ENCODE assay signal across 8 mouse cellular contexts in the genomic region with DNA sequence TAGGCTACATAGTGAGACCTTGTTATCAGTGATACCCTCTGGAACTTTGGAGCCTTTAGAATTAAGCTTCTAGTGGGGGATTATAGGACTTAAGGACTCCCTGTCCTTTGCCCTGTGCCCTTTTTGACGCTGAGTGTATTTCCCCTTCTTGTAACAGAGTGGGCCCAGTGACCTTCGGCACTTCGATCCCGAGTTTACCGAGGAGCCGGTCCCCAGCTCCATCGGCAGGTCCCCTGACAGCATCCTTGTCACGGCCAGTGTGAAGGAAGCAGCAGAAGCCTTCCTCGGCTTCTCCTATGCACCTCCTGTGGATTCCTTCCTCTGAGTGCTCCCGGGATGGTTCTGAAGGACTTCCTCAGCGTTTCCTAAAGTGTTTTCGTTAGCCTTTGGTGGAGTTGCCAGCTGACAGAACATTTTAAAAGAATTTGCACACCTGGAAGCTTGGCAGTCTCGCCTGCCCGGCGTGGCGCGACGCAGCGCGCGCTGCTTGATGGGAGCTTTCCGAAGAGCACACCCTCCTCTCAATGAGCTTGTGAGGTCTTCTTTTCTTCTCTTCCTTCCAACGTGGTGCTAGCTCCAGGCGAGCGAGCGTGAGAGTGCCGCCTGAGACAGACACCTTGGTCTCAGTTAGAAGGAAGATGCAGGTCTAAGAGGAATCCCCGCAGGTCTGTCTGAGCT.
DNase-seq lines count a peak whose midpoint lies in the region; ATAC-seq lines count a peak whose summit lies in the region.
"Had no signal": no experiment of that assay in that cellular context is flagged by ENCODE, and none has a peak within 500 bp of the region (broad histone marks: within the 10 kb centered on the region; RNA-seq: fewer than 3 reads in every experiment).

No protein-coding gene starts in this region.

- 0 out of 2 replicates have a peak, but pooled peaks cover 7% of the 10 kb centered on the region for H3K36me3 ChIP-seq in lung, embryonic 15.5 days
- peaks cover 27% of the 10 kb centered on the region for H3K36me3 ChIP-seq in embryonic facial prominence, embryonic 14.5 days (ENCODE audit: control insufficient read depth, insufficient read depth, low read length)
- H3K36me3 ChIP-seq in kidney, embryonic 14.5 days (ENCODE audit: control insufficient read depth, insufficient read depth, low read length) = peaks cover 13% of the 10 kb centered on the region; the same call in 1 of the 2 replicates
- H3K36me3 ChIP-seq in neural tube, embryonic 15.5 days = peaks cover 27% of the 10 kb centered on the region

- H3K4me2 ChIP-seq in lung, embryonic 15.5 days = peak overlapping the region; percentile 33
- peak overlapping the region; percentile 68 for H3K4me2 ChIP-seq in embryonic facial prominence, embryonic 14.5 days (ENCODE audit: low read depth, low read length)
- H3K4me2 ChIP-seq in kidney, embryonic 14.5 days (replicated peaks; ENCODE audit: low read depth, low read length) = peak overlapping the region; percentile 19; the same call in 1 of the 2 replicates
- H3K4me2 ChIP-seq in neural tube, embryonic 15.5 days = peak overlapping the region; percentile 24

- 71% methylated on average over 28 of the region's 28 CpGs for WGBS in lung, embryonic 15.5 days
- 80% methylated on average over 28 of the region's 28 CpGs for WGBS in embryonic facial prominence, embryonic 14.5 days
- 86% methylated on average over 28 of the region's 28 CpGs for WGBS in kidney, embryonic 14.5 days
- 87% methylated on average over 28 of the region's 28 CpGs for WGBS in neural tube, embryonic 15.5 days

- peak overlapping the region; percentile 22 for H3K4me3 ChIP-seq in lung, embryonic 15.5 days
- peak overlapping the region; percentile 7; the same call in 1 of the 2 replicates for H3K4me3 ChIP-seq in embryonic facial prominence, embryonic 14.5 days (ENCODE audit: low read depth, low read length)
- peak overlapping the region; percentile 0; the same call in 1 of the 2 replicates for H3K4me3 ChIP-seq in kidney, embryonic 14.5 days (ENCODE audit: low read length)
- 0 out of 2 replicates have a peak overlapping the region, but pooled peaks have one; percentile 2 for H3K4me3 ChIP-seq in neural tube, embryonic 15.5 days (replicated peaks)

- no peak overlapping the region for H3K27ac ChIP-seq in lung, embryonic 15.5 days
- H3K27ac ChIP-seq in embryonic facial prominence, embryonic 14.5 days (replicated peaks; ENCODE audit: low read depth, low read length) = no peak overlapping the region
- H3K27ac ChIP-seq in kidney, embryonic 14.5 days (ENCODE audit: low read depth, low read length) = no peak overlapping the region
- H3K27ac ChIP-seq in neural tube, embryonic 15.5 days (replicated peaks) = no peak overlapping the region

- no peak overlapping the region for H3K9ac ChIP-seq in lung, embryonic 15.5 days
- H3K9ac ChIP-seq in embryonic facial prominence, embryonic 14.5 days (ENCODE audit: low read depth, low read length) = no peak overlapping the region
- H3K9ac ChIP-seq in kidney, embryonic 14.5 days (ENCODE audit: low read depth, low read length) = peak overlapping the region; percentile 31; the same call in 1 of the 2 replicates
- H3K9ac ChIP-seq in neural tube, embryonic 15.5 days (replicated peaks) = no peak overlapping the region

- DNase-seq in lung, adult 18-20 months = no peak
- DNase-seq in embryonic facial prominence, embryonic 14.5 days (ENCODE audit: low spot score) = no peak
- DNase-seq in thymus, postnatal 0 days (ENCODE audit: low spot score) = no peak

- ATAC-seq in lung, embryonic 15.5 days (ENCODE audit: borderline replicate concordance, extremely low read depth, low FRiP score, low TSS enrichment) = no peak
- no peak for ATAC-seq in embryonic facial prominence, embryonic 14.5 days (ENCODE audit: low read depth)
- no peak for ATAC-seq in kidney, embryonic 14.5 days (ENCODE audit: low FRiP score, low TSS enrichment)
- ATAC-seq in neural tube, embryonic 15.5 days (ENCODE audit: low FRiP score) = no peak
- no peak for ATAC-seq in CD4-positive, CD25-positive, alpha-beta regulatory T cell, adult 4 months
- ATAC-seq: inflammation-experienced regulatory T-cells, adult 6 months had no signal

- no peaks in the 10 kb centered on the region for H3K27me3 ChIP-seq in lung, embryonic 15.5 days
- H3K27me3 ChIP-seq in embryonic facial prominence, embryonic 14.5 days (replicated peaks; ENCODE audit: control insufficient read depth, insufficient read depth, low read length) = no peaks in the 10 kb centered on the region
- H3K27me3 ChIP-seq in kidney, embryonic 14.5 days (ENCODE audit: control insufficient read depth, insufficient read depth, low read length) = no peaks in the 10 kb centered on the region
- no peaks in the 10 kb centered on the region for H3K27me3 ChIP-seq in neural tube, embryonic 15.5 days (replicated peaks)

- H3K4me1 ChIP-seq in lung, embryonic 15.5 days = no peaks in the 10 kb centered on the region
- H3K4me1 ChIP-seq in embryonic facial prominence, embryonic 14.5 days (ENCODE audit: control insufficient read depth, insufficient read depth, low read length) = 0 out of 2 replicates have a peak, but pooled peaks cover 3% of the 10 kb centered on the region
- no peaks in the 10 kb centered on the region for H3K4me1 ChIP-seq in kidney, embryonic 14.5 days (ENCODE audit: control insufficient read depth, insufficient read depth, low read length)
- peaks cover 14% of the 10 kb centered on the region; the same call in 1 of the 2 replicates for H3K4me1 ChIP-seq in neural tube, embryonic 15.5 days

- H3K9me3 ChIP-seq in lung, embryonic 15.5 days = no peaks in the 10 kb centered on the region
- no peaks in the 10 kb centered on the region for H3K9me3 ChIP-seq in embryonic facial prominence, embryonic 14.5 days (ENCODE audit: control insufficient read depth, low read length)
- no peaks in the 10 kb centered on the region for H3K9me3 ChIP-seq in kidney, embryonic 14.5 days (ENCODE audit: control insufficient read depth, low read length)
- H3K9me3 ChIP-seq in neural tube, embryonic 15.5 days (replicated peaks) = no peaks in the 10 kb centered on the region
